Comparison of ENCODE assay signal across 8 mouse cellular contexts in the genomic region with DNA sequence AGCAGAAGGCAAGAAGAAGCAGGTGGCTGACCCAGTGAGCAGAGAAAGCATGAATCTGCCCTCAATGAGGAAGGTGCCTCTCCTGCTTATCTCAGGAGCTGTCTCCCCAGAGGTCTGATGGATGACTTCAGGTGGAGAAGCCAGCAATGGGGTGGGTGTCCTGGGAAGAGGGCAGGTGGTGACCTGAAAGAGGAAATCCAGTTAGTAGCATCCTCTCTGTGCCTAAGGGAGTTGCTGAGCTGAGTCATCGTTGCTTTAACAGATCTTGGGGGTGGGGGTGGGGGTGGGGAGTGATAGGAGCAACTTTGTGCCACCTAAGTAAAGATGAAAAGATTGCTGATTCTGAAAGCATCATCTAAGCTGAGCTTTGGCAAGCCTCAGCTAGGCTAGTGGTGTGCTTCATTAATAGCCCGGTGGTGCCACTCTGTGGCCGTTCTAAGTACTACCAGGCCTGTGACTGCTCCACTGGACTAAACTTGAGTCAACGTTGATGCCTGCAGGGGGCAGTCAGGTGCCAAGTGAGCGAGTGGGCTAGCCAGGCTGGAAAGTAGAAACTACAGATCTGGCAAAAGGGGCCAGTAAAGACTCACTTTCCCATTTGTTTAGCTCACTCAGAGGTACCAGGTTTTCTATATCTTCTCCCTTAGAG. TPM values are rescaled to one million over a fixed set of nuclear protein-coding genes. Genes with fewer than 3 reads are reported as not detected.
DNase-seq lines count a peak whose midpoint lies in the region; ATAC-seq and TF ChIP-seq lines count a peak whose summit lies in the region.

No protein-coding gene starts in this region.

- TF ChIP-seq EP300 in stomach, postnatal 0 days (optimal IDR thresholded peaks at IDR 0.05): no peak

- peak; percentile 88 for ATAC-seq in forebrain, embryonic 12.5 days (ENCODE audit: low FRiP score)
- ATAC-seq in heart, embryonic 16.5 days (replicated peaks; ENCODE audit: extremely low read depth, insufficient read depth, low FRiP score): peak; percentile 69
- peak; percentile 88 for ATAC-seq in liver, embryonic 13.5 days (ENCODE audit: low read depth)
- peak; percentile 79; the same call in 1 of the 2 replicates for ATAC-seq in neural tube, embryonic 12.5 days (ENCODE audit: low FRiP score, low read depth)
- ATAC-seq in stomach, postnatal 0 days (ENCODE audit: low FRiP score, low TSS enrichment): peak; percentile 92

- peak; percentile 81 for DNase-seq in c-Kit-positive CD71-positive TER-119-positive erythroid progenitor cells, embryonic 14.5 days (ENCODE audit: low spot score)
- DNase-seq in kidney, postnatal 25 days: peak; percentile 95 to 100
- DNase-seq in liver, embryonic 13.5 days: peak; percentile 78
- DNase-seq in stomach, postnatal 0 days (ENCODE audit: low spot score): peak; percentile 90

- H3K27me3 ChIP-seq in E14TG2a.4 (ENCODE audit: insufficient read depth, low read length): 0 out of 2 replicates have a peak, but pooled peaks cover 5% of the 10 kb centered on the region
- H3K27me3 ChIP-seq in forebrain, embryonic 12.5 days: no peaks in the 10 kb centered on the region
- no peaks in the 10 kb centered on the region for H3K27me3 ChIP-seq in heart, embryonic 16.5 days (ENCODE audit: control insufficient read depth, insufficient read depth, low read length)
- no peaks in the 10 kb centered on the region for H3K27me3 ChIP-seq in liver, embryonic 13.5 days
- no peaks in the 10 kb centered on the region for H3K27me3 ChIP-seq in neural tube, embryonic 12.5 days (replicated peaks)
- H3K27me3 ChIP-seq in stomach, postnatal 0 days (ENCODE audit: control insufficient read depth, insufficient read depth, low read length): no peaks in the 10 kb centered on the region

- no peak overlapping the region for H3K9ac ChIP-seq in forebrain, embryonic 12.5 days
- H3K9ac ChIP-seq in heart, embryonic 16.5 days (ENCODE audit: low read length): no peak overlapping the region
- no peak overlapping the region for H3K9ac ChIP-seq in liver, embryonic 13.5 days
- H3K9ac ChIP-seq in neural tube, embryonic 12.5 days: no peak overlapping the region
- no peak overlapping the region for H3K9ac ChIP-seq in stomach, postnatal 0 days (ENCODE audit: low read length)

- no peak overlapping the region for H3K4me3 ChIP-seq in E14TG2a.4 (replicated peaks; ENCODE audit: low read length)
- no peak overlapping the region for H3K4me3 ChIP-seq in forebrain, embryonic 12.5 days (replicated peaks)
- H3K4me3 ChIP-seq in heart, embryonic 16.5 days (ENCODE audit: low read length): no peak overlapping the region
- no peak overlapping the region for H3K4me3 ChIP-seq in liver, embryonic 13.5 days (replicated peaks)
- no peak overlapping the region for H3K4me3 ChIP-seq in neural tube, embryonic 12.5 days
- no peak overlapping the region for H3K4me3 ChIP-seq in stomach, postnatal 0 days (ENCODE audit: low read depth, low read length)

- peaks cover 38% of the 10 kb centered on the region for H3K36me3 ChIP-seq in E14TG2a.4 (ENCODE audit: insufficient read depth, low read length)
- peaks cover 26% of the 10 kb centered on the region for H3K36me3 ChIP-seq in forebrain, embryonic 12.5 days (replicated peaks)
- H3K36me3 ChIP-seq in heart, embryonic 16.5 days (ENCODE audit: control insufficient read depth, insufficient read depth): peaks cover 11% of the 10 kb centered on the region
- peaks cover 18% of the 10 kb centered on the region for H3K36me3 ChIP-seq in liver, embryonic 13.5 days
- H3K36me3 ChIP-seq in neural tube, embryonic 12.5 days: peaks cover 20% of the 10 kb centered on the region
- no peaks in the 10 kb centered on the region for H3K36me3 ChIP-seq in stomach, postnatal 0 days (ENCODE audit: control insufficient read depth, insufficient read depth, low read length)

- H3K27ac ChIP-seq in forebrain, embryonic 12.5 days: no peak overlapping the region
- no peak overlapping the region for H3K27ac ChIP-seq in heart, embryonic 16.5 days (ENCODE audit: low read length)
- no peak overlapping the region for H3K27ac ChIP-seq in liver, embryonic 13.5 days
- no peak overlapping the region for H3K27ac ChIP-seq in neural tube, embryonic 12.5 days
- H3K27ac ChIP-seq in stomach, postnatal 0 days (replicated peaks): no peak overlapping the region

- peaks cover 45% of the 10 kb centered on the region for H3K4me1 ChIP-seq in E14TG2a.4 (replicated peaks; ENCODE audit: low read depth, low read length)
- peaks cover 7% of the 10 kb centered on the region for H3K4me1 ChIP-seq in forebrain, embryonic 12.5 days
- H3K4me1 ChIP-seq in heart, embryonic 16.5 days (ENCODE audit: control insufficient read depth, insufficient read depth, low read length): peaks cover 14% of the 10 kb centered on the region
- peaks cover 17% of the 10 kb centered on the region for H3K4me1 ChIP-seq in liver, embryonic 13.5 days (replicated peaks)
- H3K4me1 ChIP-seq in neural tube, embryonic 12.5 days: peaks cover under 1% of the 10 kb centered on the region
- H3K4me1 ChIP-seq in stomach, postnatal 0 days (replicated peaks; ENCODE audit: control insufficient read depth, insufficient read depth): 0 out of 2 replicates have a peak, but pooled peaks cover 2% of the 10 kb centered on the region

- H3K9me3 ChIP-seq in E14TG2a.4 (ENCODE audit: low read length): no peaks in the 10 kb centered on the region
- H3K9me3 ChIP-seq in forebrain, embryonic 12.5 days: no peaks in the 10 kb centered on the region
- 0 out of 2 replicates have a peak, but pooled peaks cover 5% of the 10 kb centered on the region for H3K9me3 ChIP-seq in heart, embryonic 16.5 days (replicated peaks; ENCODE audit: control insufficient read depth, low read length)
- no peaks in the 10 kb centered on the region for H3K9me3 ChIP-seq in liver, embryonic 13.5 days (replicated peaks)
- H3K9me3 ChIP-seq in neural tube, embryonic 12.5 days: no peaks in the 10 kb centered on the region
- H3K9me3 ChIP-seq in stomach, postnatal 0 days (ENCODE audit: control insufficient read depth, low read length): no peaks in the 10 kb centered on the region

- TF ChIP-seq CTCF in E14TG2a.4 (conservative IDR thresholded peaks at IDR 0.05; ENCODE audit: low read length): peak; percentile 97
- TF ChIP-seq CTCF in stomach, postnatal 0 days (IDR thresholded peaks at IDR 0.05; ENCODE audit: low read depth): peak; percentile 93

- H3K4me2 ChIP-seq in forebrain, embryonic 12.5 days: no peak overlapping the region
- no peak overlapping the region for H3K4me2 ChIP-seq in heart, embryonic 16.5 days (ENCODE audit: low read depth, low read length)
- no peak overlapping the region for H3K4me2 ChIP-seq in liver, embryonic 13.5 days
- H3K4me2 ChIP-seq in neural tube, embryonic 12.5 days (replicated peaks): no peak overlapping the region
- H3K4me2 ChIP-seq in stomach, postnatal 0 days (replicated peaks; ENCODE audit: low read depth): no peak overlapping the region

- WGBS in forebrain, embryonic 12.5 days: 3% methylated on average over 5 of the region's 5 CpGs
- 1% methylated on average over 5 of the region's 5 CpGs for WGBS in heart, embryonic 16.5 days
- WGBS in liver, embryonic 13.5 days (ENCODE audit: insufficient replicate concordance): 4% methylated on average over 5 of the region's 5 CpGs
- WGBS in neural tube, embryonic 12.5 days: 2% methylated on average over 5 of the region's 5 CpGs
- WGBS in stomach, postnatal 0 days: 3% methylated on average over 5 of the region's 5 CpGs

RNA-seq across cellular contexts. Expression of gene Smim12, which starts 6.2 kb away (rescaled TPM):
- 44.2 and 46.6 TPM in 2 replicates for polyA plus RNA-seq in forebrain, embryonic 12.5 days (2016; fragmentation: Nextera tagmentation; extraction: Ambion mirVana)
- 67.2 and 69.3 TPM in 2 replicates for polyA plus RNA-seq in heart, embryonic 16.5 days (2015; fragmentation: Nextera tagmentation; extraction: Ambion mirVana)
- 29.1 and 33.0 TPM in 2 replicates for polyA plus RNA-seq in liver, embryonic 13.5 days (2015; fragmentation: Nextera tagmentation; extraction: Ambion mirVana)
- 52.2 and 58.3 TPM in 2 replicates for polyA plus RNA-seq in neural tube, embryonic 12.5 days (2016; fragmentation: Nextera tagmentation; extraction: Ambion mirVana)
- polyA plus RNA-seq in stomach, postnatal 0 days (2015; fragmentation: Nextera tagmentation; extraction: Ambion mirVana): 37.7 and 41.1 TPM in 2 replicates
